Mouse (Mus musculus) limb, embryonic 15.5 days (tissue): ENCODE measurements around the gene Myocd. TPM values are rescaled to one million over a fixed set of nuclear protein-coding genes. Genes with fewer than 3 reads are reported as not detected.

Experiments used
- ATAC-seq: fragments of 200-750 bp; cut with Nextera tagmentation; 2 replicates; pipeline ENCODE4 v1.8.0; 2017; ENCODE audit warnings: low read depth, moderate TSS enrichment; ENCODE audit not compliant: insufficient number of reproducible peaks, low FRiP score, low TSS enrichment
- H3K27ac ChIP-seq: fragments of 300-500 bp; sonication (generic); 2 replicates; pipeline ENCODE4 v1.5.1; 2015; ENCODE audit warnings: moderate library complexity, mild to moderate bottlenecking, inconsistent platforms
- H3K27me3 ChIP-seq: fragments of 300-500 bp; sonication (generic); 2 replicates; pipeline ENCODE4 v1.6.1; 2015; ENCODE audit warnings: inconsistent platforms
- H3K36me3 ChIP-seq: fragments of 300-500 bp; sonication (generic); 2 replicates; pipeline ENCODE4 v1.6.1; 2015; ENCODE audit warnings: inconsistent platforms
- H3K4me1 ChIP-seq: fragments of 300-500 bp; sonication (generic); 2 replicates; pipeline ENCODE4 v1.6.1; 2015; ENCODE audit warnings: inconsistent platforms
- H3K4me2 ChIP-seq: fragments of 300-500 bp; sonication (generic); 2 replicates; pipeline ENCODE4 v1.6.1; 2015; ENCODE audit warnings: mild to moderate bottlenecking, inconsistent platforms
- H3K4me3 ChIP-seq: fragments of 300-500 bp; sonication (generic); 2 replicates; pipeline ENCODE4 v1.5.1; 2015; ENCODE audit warnings: mild to moderate bottlenecking, inconsistent platforms
- H3K9ac ChIP-seq: fragments of 300-500 bp; sonication (generic); 2 replicates; pipeline ENCODE4 v1.6.1; 2015; ENCODE audit warnings: inconsistent platforms
- H3K9me3 ChIP-seq: fragments of 300-500 bp; sonication (generic); 2 replicates; pipeline ENCODE4 v1.6.1; 2016; ENCODE audit warnings: inconsistent platforms
- WGBS: fragments of 180-500 bp; shearing (Covaris S2); methylation state at CpG from one replicate; pipeline ENCODE4 v1.1.7; 2015; 5-methylcytosine and 5-hydroxymethylcytosine counted together
- polyA plus RNA-seq: library from polyadenylated mRNA; unstranded; fragments of >200 nt; fragmentation: Nextera tagmentation; extraction: Ambion mirVana; gene quantifications from 2 replicates; pipeline ENCODE4 v1.2.1, GENCODE M21; 2015

Myocd gene
- polyA plus RNA-seq, 1 experiment from 2014 or later, result 0.33 TPM

- WGBS, result 66% methylated on average over 6 of the region's 6 CpGs
These were observed 14.2 kb downstream of the Myocd start for GRCm38 (mm10) chr11:65255564-65255963.

GRCm38 (mm10) chr11:65250366-65250765 is 19.4 kb downstream of the Myocd start:
- H3K4me1 ChIP-seq, result no peaks in the 10 kb centered on the region
- H3K4me3 ChIP-seq, result no peak overlapping the region
- H3K9ac ChIP-seq, result no peak overlapping the region
- H3K4me2 ChIP-seq, result no peak overlapping the region
- WGBS, result 93% methylated on average over 4 of the region's 4 CpGs
- H3K9me3 ChIP-seq, result no peaks in the 10 kb centered on the region
- no peak overlapping the region for H3K27ac ChIP-seq
- no peaks in the 10 kb centered on the region for H3K36me3 ChIP-seq
- no peaks in the 10 kb centered on the region for H3K27me3 ChIP-seq
- no peak for ATAC-seq

More at GRCm38 (mm10) chr11:65255564-65255963, 14.2 kb downstream of the Myocd start:
- Histone ChIP-seq H3K27me3 (no peaks in the 10 kb centered on the region), H3K9ac (no peak overlapping the region), H3K4me2 (no peak overlapping the region), H3K9me3 (no peaks in the 10 kb centered on the region), H3K4me3 (no peak overlapping the region), H3K27ac (no peak overlapping the region), H3K4me1 (no peaks in the 10 kb centered on the region), H3K36me3 (no peaks in the 10 kb centered on the region)
- ATAC-seq, result no peak

GRCm38 (mm10) chr11:65246301-65247054 is 23.3 kb downstream of the Myocd start:
- no peaks in the 10 kb centered on the region for H3K36me3 ChIP-seq
- H3K4me1 ChIP-seq, result no peaks in the 10 kb centered on the region
- H3K9me3 ChIP-seq, result no peaks in the 10 kb centered on the region
- no peaks in the 10 kb centered on the region for H3K27me3 ChIP-seq
- ATAC-seq, result no peak
- WGBS, result 77% methylated on average over 8 of the region's 8 CpGs
- no peak overlapping the region for H3K4me3 ChIP-seq
- no peak overlapping the region for H3K9ac ChIP-seq
- H3K4me2 ChIP-seq, result no peak overlapping the region
- no peak overlapping the region for H3K27ac ChIP-seq

- Histone ChIP-seq H3K27ac (no peak overlapping the region), H3K9ac (no peak overlapping the region), H3K9me3 (no peaks in the 10 kb centered on the region), H3K36me3 (no peaks in the 10 kb centered on the region), H3K27me3 (no peaks in the 10 kb centered on the region), H3K4me2 (no peak overlapping the region), H3K4me3 (no peak overlapping the region), H3K4me1 (no peaks in the 10 kb centered on the region)
- 68% methylated on average over 3 of the region's 3 CpGs for WGBS
- no peak for ATAC-seq
These were observed 26.2 kb downstream of the Myocd start for GRCm38 (mm10) chr11:65243593-65243992.

- H3K36me3 ChIP-seq, result no peaks in the 10 kb centered on the region
- no peaks in the 10 kb centered on the region for H3K4me1 ChIP-seq
- no peak overlapping the region for H3K4me2 ChIP-seq
- H3K9ac ChIP-seq, result no peak overlapping the region
- H3K27ac ChIP-seq, result no peak overlapping the region
- no peaks in the 10 kb centered on the region for H3K9me3 ChIP-seq
- H3K4me3 ChIP-seq, result no peak overlapping the region
- ATAC-seq, result no peak
- WGBS, result 51% methylated on average over 7 of the region's 7 CpGs
- no peaks in the 10 kb centered on the region for H3K27me3 ChIP-seq
These were observed 29.3 kb downstream of the Myocd start for GRCm38 (mm10) chr11:65240521-65240920.

- no peak overlapping the region for H3K27ac ChIP-seq
- no peaks in the 10 kb centered on the region for H3K27me3 ChIP-seq
- WGBS, result 80% methylated on average over 3 of the region's 3 CpGs
- no peaks in the 10 kb centered on the region for H3K36me3 ChIP-seq
- no peaks in the 10 kb centered on the region for H3K4me1 ChIP-seq
- no peak overlapping the region for H3K4me3 ChIP-seq
- no peaks in the 10 kb centered on the region for H3K9me3 ChIP-seq
- H3K9ac ChIP-seq, result no peak overlapping the region
- H3K4me2 ChIP-seq, result no peak overlapping the region
- ATAC-seq, result no peak
These were observed 31.9 kb downstream of the Myocd start for GRCm38 (mm10) chr11:65237896-65238295.

GRCm38 (mm10) chr11:65236907-65237306 is 32.9 kb downstream of the Myocd start:
- H3K9me3 ChIP-seq, result no peaks in the 10 kb centered on the region
- no peak overlapping the region for H3K4me3 ChIP-seq
- H3K4me1 ChIP-seq, result no peaks in the 10 kb centered on the region
- no peaks in the 10 kb centered on the region for H3K36me3 ChIP-seq
- ATAC-seq, result no peak
- 89% methylated on average over 2 of the region's 2 CpGs for WGBS
- H3K27ac ChIP-seq, result no peak overlapping the region
- no peak overlapping the region for H3K9ac ChIP-seq
- H3K27me3 ChIP-seq, result no peaks in the 10 kb centered on the region
- H3K4me2 ChIP-seq, result no peak overlapping the region

GRCm38 (mm10) chr11:65235374-65235773 is 34.4 kb downstream of the Myocd start:
- no peak for ATAC-seq
- Histone ChIP-seq H3K4me3 (no peak overlapping the region), H3K4me2 (no peak overlapping the region), H3K4me1 (no peaks in the 10 kb centered on the region), H3K27ac (no peak overlapping the region), H3K9me3 (no peaks in the 10 kb centered on the region), H3K36me3 (no peaks in the 10 kb centered on the region), H3K9ac (no peak overlapping the region), H3K27me3 (no peaks in the 10 kb centered on the region)
- WGBS, result 46% methylated on average over 2 of the region's 2 CpGs

GRCm38 (mm10) chr11:65231771-65232170 is 38.0 kb downstream of the Myocd start:
- 69% methylated on average over 4 of the region's 4 CpGs for WGBS
- Histone ChIP-seq H3K9me3 (no peaks in the 10 kb centered on the region), H3K4me2 (no peak overlapping the region), H3K36me3 (no peaks in the 10 kb centered on the region), H3K4me3 (no peak overlapping the region), H3K27me3 (no peaks in the 10 kb centered on the region; the same call in 1 of the 2 replicates), H3K27ac (no peak overlapping the region), H3K9ac (no peak overlapping the region), H3K4me1 (peaks cover 3% of the 10 kb centered on the region; the same call in 1 of the 2 replicates)
- ATAC-seq, result no peak

GRCm38 (mm10) chr11:65226766-65227165 is 43.0 kb downstream of the Myocd start:
- Histone ChIP-seq H3K9ac (no peak overlapping the region), H3K27me3 (no peaks in the 10 kb centered on the region; the same call in 1 of the 2 replicates), H3K27ac (no peak overlapping the region), H3K4me3 (no peak overlapping the region), H3K4me2 (no peak overlapping the region), H3K9me3 (no peaks in the 10 kb centered on the region), H3K36me3 (no peaks in the 10 kb centered on the region), H3K4me1 (peaks cover 5% of the 10 kb centered on the region; the same call in 1 of the 2 replicates)
- WGBS, result 33% methylated on average over 10 of the region's 10 CpGs
- no peak for ATAC-seq

- peak; percentile 72; the same call in 1 of the 2 replicates for ATAC-seq
- no peak overlapping the region for H3K9ac ChIP-seq
- no peak overlapping the region for H3K27ac ChIP-seq
- 0 out of 2 replicates have a peak, but pooled peaks cover under 1% of the 10 kb centered on the region for H3K4me1 ChIP-seq
- no peaks in the 10 kb centered on the region for H3K9me3 ChIP-seq
- no peaks in the 10 kb centered on the region for H3K27me3 ChIP-seq
- no peak overlapping the region for H3K4me2 ChIP-seq
- WGBS, result 62% methylated on average over 9 of the region's 9 CpGs
- H3K36me3 ChIP-seq, result no peaks in the 10 kb centered on the region
- H3K4me3 ChIP-seq, result no peak overlapping the region
These were observed 54.7 kb downstream of the Myocd start for GRCm38 (mm10) chr11:65214954-65215629.

GRCm38 (mm10) chr11:65213806-65214205 is 56.0 kb downstream of the Myocd start:
- Histone ChIP-seq H3K4me2 (no peak overlapping the region), H3K4me1 (no peaks in the 10 kb centered on the region), H3K9ac (no peak overlapping the region), H3K36me3 (no peaks in the 10 kb centered on the region), H3K9me3 (no peaks in the 10 kb centered on the region), H3K27ac (no peak overlapping the region), H3K4me3 (no peak overlapping the region), H3K27me3 (no peaks in the 10 kb centered on the region)
- no peak for ATAC-seq
- WGBS, result 83% methylated on average over 2 of the region's 2 CpGs
